Mouse (Mus musculus): ENCODE data around the gene H6pd. TPM values are rescaled to one million over a fixed set of nuclear protein-coding genes. Genes with fewer than 3 reads are reported as not detected.

H6pd gene
- polyA plus RNA-seq, 1 experiment, result 5.7 TPM

DNA sequence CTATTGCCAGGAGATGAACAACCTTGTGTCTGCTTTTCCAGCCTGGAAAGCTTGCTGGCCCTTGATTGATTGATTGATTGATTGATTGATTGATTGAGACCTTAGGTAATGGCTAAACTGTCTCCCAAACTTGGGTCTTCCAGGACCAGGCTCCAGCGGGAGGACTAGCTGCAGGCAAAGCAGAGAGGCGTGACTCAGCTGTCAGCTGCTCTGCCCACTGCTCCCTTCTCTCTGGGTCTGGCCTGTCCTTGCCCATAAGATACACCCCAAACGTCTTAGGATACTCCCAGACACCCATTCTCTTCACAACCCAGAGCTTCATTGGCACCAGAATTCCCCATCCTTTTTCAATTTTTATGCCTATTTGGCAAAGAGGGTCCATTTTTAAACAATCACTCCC is 78.1 kb downstream of the H6pd start:
- no peaks in the 10 kb centered on the region for H3K4me1 ChIP-seq (ENCODE audit: control insufficient read depth, insufficient read depth, low read length)
- H3K4me3 ChIP-seq (ENCODE audit: insufficient read depth, low read length), result no peak overlapping the region
- no peak overlapping the region for H3K27ac ChIP-seq (ENCODE audit: insufficient read depth, low read length)
- TF ChIP-seq CTCF (IDR thresholded peaks at IDR 0.05; ENCODE audit: extremely low read depth, insufficient read depth, low read length) (no peak), POLR2A (IDR thresholded peaks at IDR 0.05; ENCODE audit: extremely low read depth, insufficient read depth, low read length) (no peak)

Other genes starting within 250 kb of the H6pd start
- gene Slc25a33, start 234.7 kb downstream of the H6pd start, polyA plus RNA-seq (2012; rRNA removed), result 43.7 and 43.9 TPM in 2 replicates
- gene Spsb1, start 54.0 kb downstream of the H6pd start, polyA plus RNA-seq (2012; rRNA removed), result 18.3 and 20.0 TPM in 2 replicates
- 1.9 and 2.0 TPM in 2 replicates for gene Gpr157, start 78.3 kb upstream of the H6pd start, polyA plus RNA-seq (2012; rRNA removed)
- 9.3 and 10.1 TPM in 2 replicates for gene Slc2a5, start 110.3 kb upstream of the H6pd start, polyA plus RNA-seq (2012; rRNA removed)
- gene Slc2a7, start 139.9 kb upstream of the H6pd start, polyA plus RNA-seq (2012; rRNA removed), result not detected in 2 replicates
- gene Car6, start 192.3 kb upstream of the H6pd start, polyA plus RNA-seq (2012; rRNA removed), result not detected in 2 replicates
- 902 and 906 TPM in 2 replicates for gene Eno1, start 227.7 kb upstream of the H6pd start, polyA plus RNA-seq (2012; rRNA removed)